Mouse (Mus musculus) lung, embryonic 15.5 days (tissue): ENCODE data around the gene Cope. TPM values are rescaled to one million over a fixed set of nuclear protein-coding genes. Genes with fewer than 3 reads are reported as not detected.

Experiments used
- ATAC-seq: fragments of 200-750 bp; cut with Nextera tagmentation; 2 replicates; pipeline ENCODE4 v1.8.0; 2017; ENCODE audit warnings: moderate number of reproducible peaks, borderline replicate concordance; ENCODE audit not compliant: low FRiP score, low TSS enrichment; ENCODE audit errors: extremely low read depth
- H3K27ac ChIP-seq: fragments of 300-500 bp; sonication (generic); 2 replicates; pipeline ENCODE4 v1.5.1; 2015; ENCODE audit warnings: moderate library complexity, mild to moderate bottlenecking, inconsistent platforms
- H3K27me3 ChIP-seq: fragments of 300-500 bp; sonication (generic); 2 replicates; pipeline ENCODE4 v1.6.1; 2015; ENCODE audit warnings: inconsistent platforms
- H3K36me3 ChIP-seq: fragments of 300-500 bp; sonication (generic); 2 replicates; pipeline ENCODE4 v1.6.1; 2015; ENCODE audit warnings: inconsistent platforms
- H3K4me1 ChIP-seq: fragments of 300-500 bp; sonication (generic); 2 replicates; pipeline ENCODE4 v1.6.1; 2015; ENCODE audit warnings: inconsistent platforms
- H3K4me2 ChIP-seq: fragments of 300-500 bp; sonication (generic); 2 replicates; pipeline ENCODE4 v1.6.1; 2015; ENCODE audit warnings: inconsistent platforms, mild to moderate bottlenecking, moderate library complexity
- H3K4me3 ChIP-seq: fragments of 300-500 bp; sonication (generic); 2 replicates; pipeline ENCODE4 v1.5.1; 2015; ENCODE audit warnings: mild to moderate bottlenecking, inconsistent platforms
- H3K9ac ChIP-seq: fragments of 300-500 bp; sonication (generic); 2 replicates; pipeline ENCODE4 v1.6.1; 2015; ENCODE audit warnings: inconsistent platforms
- H3K9me3 ChIP-seq: fragments of 300-500 bp; sonication (generic); 2 replicates; pipeline ENCODE4 v1.6.1; 2016; ENCODE audit warnings: inconsistent platforms
- WGBS: fragments of 180-500 bp; shearing (Covaris S2); methylation state at CpG from one replicate; pipeline ENCODE4 v1.1.7; 2015; 5-methylcytosine and 5-hydroxymethylcytosine counted together
- polyA plus RNA-seq: library from polyadenylated mRNA; unstranded; fragments of >200 nt; fragmentation: Nextera tagmentation; extraction: Ambion mirVana; gene quantifications from 2 replicates; pipeline ENCODE4 v1.2.1, GENCODE M21; 2015

The Cope gene
- polyA plus RNA-seq, 1 experiment from 2014 or later: 332 TPM

DNA sequence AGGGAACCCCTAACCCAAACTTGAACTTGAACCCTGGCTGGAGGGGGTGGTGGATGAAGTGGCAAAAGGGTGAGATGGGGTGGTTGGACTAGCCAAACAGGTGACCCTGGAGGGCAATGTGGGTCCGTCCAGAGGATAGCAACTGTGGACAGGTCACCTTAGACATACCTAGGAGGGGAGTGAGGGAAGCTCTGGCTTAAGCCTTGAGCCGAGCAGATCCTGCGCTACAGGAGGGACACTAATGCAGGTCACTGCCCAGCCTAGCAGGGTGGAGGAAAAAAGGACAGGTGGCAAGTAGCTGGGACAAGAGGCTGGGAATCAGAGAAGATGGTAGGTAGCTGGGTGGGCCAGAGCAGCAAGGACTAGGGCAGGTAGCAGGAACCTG is 49.7 kb downstream of the Cope start:
- peak overlapping the region; percentile 89 for H3K4me3 ChIP-seq
- no peaks in the 10 kb centered on the region for H3K27me3 ChIP-seq
- ATAC-seq: no peak
- H3K9me3 ChIP-seq: no peaks in the 10 kb centered on the region
- 10% methylated on average over 3 of the region's 3 CpGs for WGBS
- peaks cover 48% of the 10 kb centered on the region for H3K4me1 ChIP-seq
- H3K4me2 ChIP-seq: peak overlapping the region; percentile 95
- H3K27ac ChIP-seq: peak overlapping the region; percentile 94; the same call in 1 of the 2 replicates
- H3K9ac ChIP-seq: peak overlapping the region; percentile 97
- peaks cover 14% of the 10 kb centered on the region for H3K36me3 ChIP-seq

DNA sequence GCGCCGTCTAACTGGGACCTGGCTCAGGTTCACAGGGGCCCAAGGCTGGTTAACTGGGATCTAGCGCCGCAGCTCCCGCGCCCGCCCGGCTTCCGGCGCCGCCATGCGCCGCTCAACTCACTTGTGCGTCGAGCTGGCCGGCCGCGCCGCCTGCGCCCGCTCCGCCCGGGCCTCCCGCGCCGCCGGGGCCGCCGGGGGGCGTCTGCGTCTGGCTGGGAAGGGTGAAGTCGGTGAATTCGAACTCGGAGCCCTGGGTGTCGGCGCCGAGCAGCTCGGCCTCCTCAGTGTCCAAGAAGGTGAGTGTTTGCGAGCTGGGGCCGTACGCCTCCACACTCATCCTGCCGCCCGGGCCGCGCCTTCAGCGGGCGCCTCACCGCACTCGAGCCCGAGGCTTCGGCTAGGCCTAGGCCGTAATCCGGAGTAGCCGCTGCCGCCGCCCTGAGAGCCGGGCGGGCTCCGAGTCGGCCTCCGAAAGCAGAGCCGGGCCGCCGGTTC is 50.4 kb downstream of the Cope start:
- under 1% methylated on average over 64 of the region's 64 CpGs for WGBS
- Histone ChIP-seq H3K4me3 (peak overlapping the region; percentile 89), H3K4me2 (peak overlapping the region; percentile 95), H3K9ac (peak overlapping the region; percentile 97), H3K27ac (peak overlapping the region; percentile 94), H3K9me3 (no peaks in the 10 kb centered on the region), H3K4me1 (peaks cover 47% of the 10 kb centered on the region), H3K36me3 (peaks cover 14% of the 10 kb centered on the region), H3K27me3 (no peaks in the 10 kb centered on the region)
- peak; percentile 47 for ATAC-seq

DNA sequence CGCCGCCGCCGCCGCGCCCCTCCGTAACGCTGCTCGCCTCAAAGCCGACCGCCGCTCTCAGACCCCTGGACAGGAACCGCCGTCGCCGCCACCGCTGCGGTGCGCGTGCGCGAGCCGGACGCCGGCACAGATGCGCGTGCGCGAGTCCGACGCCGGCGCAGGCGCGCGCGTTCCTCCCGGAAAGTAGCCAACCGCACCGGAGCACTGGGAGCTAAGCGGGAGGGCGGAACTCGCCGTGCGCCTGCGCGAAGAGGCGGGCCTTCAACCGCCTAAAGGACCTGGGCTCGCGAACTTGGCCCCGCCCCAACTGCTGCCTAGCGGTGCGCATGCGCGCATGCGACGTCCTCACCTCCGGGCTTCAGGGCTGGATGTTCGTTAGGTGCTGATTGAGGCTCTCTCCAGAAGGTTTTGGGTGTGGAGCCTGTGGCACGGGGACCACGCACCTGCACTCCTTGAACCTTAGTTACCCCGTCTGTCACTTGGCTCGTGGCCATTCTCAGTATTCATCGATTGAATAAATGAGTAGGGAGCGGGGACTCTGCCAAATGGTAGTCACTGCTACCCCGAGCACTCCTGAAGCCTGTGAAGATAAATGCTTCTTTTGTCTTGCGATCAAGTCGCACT is 51.0 kb downstream of the Cope start, which contains the start of gene Upf1:
Gene Upf1, minus strand, starts transcription at position 85 of the 624 bp plus-strand sequence.
- ATAC-seq: peak; percentile 89
- peak within 1 kb of the TSS; percentile 97 for H3K9ac ChIP-seq
- H3K4me1 ChIP-seq: peaks cover 43% of the 10 kb centered on the region
- H3K36me3 ChIP-seq: peaks cover 11% of the 10 kb centered on the region
- peak within 1 kb of the TSS; percentile 95 for H3K4me2 ChIP-seq
- peak within 1 kb of the TSS; percentile 89 for H3K4me3 ChIP-seq
- H3K27me3 ChIP-seq: no peaks in the 10 kb centered on the region
- no peaks in the 10 kb centered on the region for H3K9me3 ChIP-seq
- WGBS: under 1% methylated on average over 57 of the region's 69 CpGs
- H3K27ac ChIP-seq: peak within 1 kb of the TSS; percentile 94

DNA sequence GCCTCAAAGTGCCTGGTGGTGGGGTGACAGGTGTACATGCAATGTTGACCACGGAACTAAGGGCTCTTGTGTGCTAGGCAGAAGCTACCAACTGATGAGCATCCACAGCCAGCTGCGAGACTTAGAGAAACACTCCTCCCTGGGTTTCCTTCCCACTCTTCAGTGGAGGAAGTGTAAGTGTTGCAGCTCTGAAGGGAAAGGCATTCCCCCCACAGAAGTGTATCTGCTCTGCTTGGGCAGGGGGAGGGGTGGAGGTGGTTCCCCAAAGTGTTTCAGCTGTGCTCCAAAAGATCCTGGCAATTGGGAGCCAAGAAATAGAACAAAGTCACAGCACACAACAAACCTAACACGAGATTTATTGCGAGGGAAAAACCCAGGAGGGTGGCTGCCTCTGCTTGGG is 51.7 kb downstream of the Cope start:
- H3K4me2 ChIP-seq: peak overlapping the region; percentile 95
- peak overlapping the region; percentile 59 for H3K27ac ChIP-seq
- WGBS: 58% methylated on average over 4 of the region's 4 CpGs
- peak overlapping the region; percentile 52 for H3K9ac ChIP-seq
- H3K36me3 ChIP-seq: peaks cover 4% of the 10 kb centered on the region
- peak overlapping the region; percentile 89 for H3K4me3 ChIP-seq
- H3K4me1 ChIP-seq: peaks cover 36% of the 10 kb centered on the region
- no peaks in the 10 kb centered on the region for H3K9me3 ChIP-seq
- ATAC-seq: no peak
- no peaks in the 10 kb centered on the region for H3K27me3 ChIP-seq

DNA sequence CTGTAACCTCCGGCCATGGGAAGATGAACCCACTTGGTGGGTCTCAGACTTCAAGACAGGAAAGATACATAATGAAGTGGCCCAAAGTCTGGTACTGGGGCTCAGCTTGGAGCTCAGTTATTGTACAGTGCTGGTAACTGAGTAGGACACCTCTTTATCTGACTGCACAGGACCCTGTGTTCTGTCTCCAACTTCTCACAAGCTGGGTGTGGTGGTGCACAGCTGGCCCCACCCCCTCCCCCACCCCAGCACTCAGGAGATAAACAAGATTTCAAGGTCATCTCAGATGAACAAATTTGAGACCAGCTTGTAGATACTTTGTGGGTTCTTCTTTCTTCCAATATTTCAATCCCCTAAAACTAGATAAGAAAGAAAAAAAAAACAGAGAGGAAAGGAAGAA is 53.8 kb downstream of the Cope start:
- H3K4me2 ChIP-seq: no peak overlapping the region

DNA sequence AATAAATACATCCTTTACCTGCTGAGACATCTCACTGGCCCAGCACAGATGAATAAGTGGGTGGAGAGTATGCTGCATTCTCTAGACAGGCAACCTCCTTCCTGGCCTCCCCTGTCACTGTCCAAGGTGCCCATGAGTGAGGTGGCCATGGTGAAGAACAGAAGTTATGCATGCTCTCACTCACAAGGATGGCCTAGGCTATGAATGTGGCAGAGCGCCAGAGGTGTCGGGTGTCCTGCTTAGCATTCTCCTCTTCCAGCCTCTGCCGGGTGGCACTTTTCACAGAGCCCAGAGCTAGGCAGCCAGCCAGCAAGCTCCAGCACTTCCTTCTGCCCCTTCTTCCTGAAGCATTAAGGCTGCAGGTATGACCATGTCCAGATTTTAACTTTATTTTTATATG is 57.1 kb downstream of the Cope start:
- Histone ChIP-seq H3K4me1 (peaks cover 4% of the 10 kb centered on the region; the same call in 1 of the 2 replicates), H3K4me2 (no peak overlapping the region), H3K9ac (no peak overlapping the region), H3K4me3 (no peak overlapping the region), H3K27ac (no peak overlapping the region), H3K27me3 (0 out of 2 replicates have a peak, but pooled peaks cover 4% of the 10 kb centered on the region), H3K36me3 (no peaks in the 10 kb centered on the region), H3K9me3 (no peaks in the 10 kb centered on the region)
- 16% methylated on average over 3 of the region's 3 CpGs for WGBS
- ATAC-seq: no peak

More for the DNA sequence above, 53.8 kb downstream of the Cope start:
- H3K4me3 ChIP-seq: no peak overlapping the region
- peaks cover 21% of the 10 kb centered on the region for H3K4me1 ChIP-seq
- ATAC-seq: no peak
- no peak overlapping the region for H3K9ac ChIP-seq
- H3K27me3 ChIP-seq: 0 out of 2 replicates have a peak, but pooled peaks cover 4% of the 10 kb centered on the region
- no peaks in the 10 kb centered on the region for H3K9me3 ChIP-seq
- 82% methylated on average over 1 of the region's 1 CpGs for WGBS
- no peak overlapping the region for H3K27ac ChIP-seq
- no peaks in the 10 kb centered on the region for H3K36me3 ChIP-seq

DNA sequence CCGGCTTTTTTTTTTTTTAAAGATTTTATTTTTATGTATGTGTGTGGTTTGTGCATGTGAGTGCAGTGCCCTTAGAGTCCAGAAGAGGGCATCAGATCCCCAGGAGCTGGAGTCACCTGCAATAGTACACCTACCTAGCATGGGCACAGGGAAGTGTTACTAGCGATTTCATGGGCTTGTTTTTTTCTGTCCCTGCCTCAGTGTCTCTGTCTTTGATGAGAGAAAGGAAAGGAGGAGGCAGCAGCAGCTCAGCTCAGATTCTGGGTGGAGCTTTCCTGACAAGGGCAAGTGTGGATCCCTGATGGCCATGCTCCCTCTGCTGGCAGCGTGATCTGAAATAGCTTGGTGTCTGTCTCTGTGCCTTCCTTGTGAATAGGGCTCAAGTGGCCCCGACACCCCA is 58.5 kb downstream of the Cope start:
- Histone ChIP-seq H3K9me3 (no peaks in the 10 kb centered on the region), H3K9ac (no peak overlapping the region), H3K4me1 (0 out of 2 replicates have a peak, but pooled peaks cover 2% of the 10 kb centered on the region), H3K36me3 (no peaks in the 10 kb centered on the region), H3K27ac (no peak overlapping the region), H3K27me3 (0 out of 2 replicates have a peak, but pooled peaks cover 4% of the 10 kb centered on the region), H3K4me3 (no peak overlapping the region), H3K4me2 (no peak overlapping the region)
- WGBS: 50% methylated on average over 4 of the region's 4 CpGs
- no peak for ATAC-seq

DNA sequence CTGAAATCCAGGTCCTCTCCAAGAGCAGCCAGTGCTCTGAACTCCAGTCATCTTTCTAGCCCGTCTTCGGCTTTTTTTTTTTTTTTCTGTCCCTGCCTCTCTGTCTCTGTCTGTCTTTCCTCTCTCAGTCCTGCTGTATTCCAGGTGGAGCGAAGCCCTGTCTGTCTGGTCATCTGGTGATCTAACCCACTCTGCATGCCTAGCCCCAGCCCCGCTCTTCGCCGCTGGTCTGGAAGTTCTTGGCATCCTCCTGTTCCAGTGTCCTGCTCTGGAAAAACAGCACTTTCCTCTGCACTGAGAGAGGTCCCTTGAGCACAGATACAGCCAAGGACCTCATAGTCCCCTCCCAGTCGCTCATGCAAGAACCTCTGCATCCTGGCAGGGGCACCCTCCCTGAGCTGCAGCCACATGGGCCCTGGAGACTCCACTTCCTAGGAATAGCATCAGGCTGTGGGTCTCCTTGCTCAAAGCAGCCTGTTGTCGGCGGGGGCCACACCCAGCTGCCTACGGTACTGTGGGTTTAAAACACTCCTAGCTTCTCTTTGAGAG is 59.2 kb downstream of the Cope start:
- 68% methylated on average over 10 of the region's 10 CpGs for WGBS
- ATAC-seq: no peak
- no peaks in the 10 kb centered on the region for H3K36me3 ChIP-seq
- H3K4me1 ChIP-seq: 0 out of 2 replicates have a peak, but pooled peaks cover 8% of the 10 kb centered on the region
- no peak overlapping the region for H3K4me2 ChIP-seq
- H3K27ac ChIP-seq: no peak overlapping the region
- 0 out of 2 replicates have a peak, but pooled peaks cover 4% of the 10 kb centered on the region for H3K27me3 ChIP-seq
- no peak overlapping the region for H3K4me3 ChIP-seq
- H3K9ac ChIP-seq: no peak overlapping the region
- H3K9me3 ChIP-seq: no peaks in the 10 kb centered on the region

Other genes starting within 250 kb of the Cope start
- gene Tm6sf2, start 229.6 kb upstream of the Cope start, polyA plus RNA-seq: 0.54 TPM in 2 replicates
- not detected in 2 replicates for gene Hapln4, start 219.1 kb upstream of the Cope start, polyA plus RNA-seq
- 0.22 and 0.23 TPM in 2 replicates for gene Ncan, start 181.6 kb upstream of the Cope start, polyA plus RNA-seq
- 30.9 and 32.5 TPM in 2 replicates for gene Nr2c2ap, start 171.2 kb upstream of the Cope start, polyA plus RNA-seq
- 20.3 TPM in 2 replicates for gene Rfxank, start 163.4 kb upstream of the Cope start, polyA plus RNA-seq
- gene Borcs8, start 163.0 kb upstream of the Cope start, polyA plus RNA-seq: 44.9 and 45.7 TPM in 2 replicates
- gene Mef2b, start 162.8 kb upstream of the Cope start, polyA plus RNA-seq: 0.21 and 0.22 TPM in 2 replicates
- 69.7 TPM in 2 replicates for gene Tmem161a, start 130.2 kb upstream of the Cope start, polyA plus RNA-seq
- gene Slc25a42, start 90.2 kb upstream of the Cope start, polyA plus RNA-seq: 3.9 and 4.4 TPM in 2 replicates
- 26.7 and 27.7 TPM in 2 replicates for gene Sugp2, start 68.3 kb upstream of the Cope start, polyA plus RNA-seq
- 24.2 and 30.1 TPM in 2 replicates for gene Armc6, start 68.1 kb upstream of the Cope start, polyA plus RNA-seq
- 70.4 and 73.0 TPM in 2 replicates for gene Homer3, start 19.7 kb upstream of the Cope start, polyA plus RNA-seq
- 46.0 and 48.0 TPM in 2 replicates for gene Ddx49, start within 50 bp of the Cope start, polyA plus RNA-seq
- gene Cers1, start 13.3 kb downstream of the Cope start, polyA plus RNA-seq: 3.1 and 3.3 TPM in 2 replicates
- 1.0 TPM in 2 replicates for gene Gdf1, start 27.3 kb downstream of the Cope start, polyA plus RNA-seq
- 17.3 and 19.6 TPM in 2 replicates for gene Upf1, start 50.8 kb downstream of the Cope start, polyA plus RNA-seq
- 0.46 and 0.70 TPM in 2 replicates for gene Comp, start 71.0 kb downstream of the Cope start, polyA plus RNA-seq
- gene Crtc1, start 137.1 kb downstream of the Cope start, polyA plus RNA-seq: 14.2 and 17.6 TPM in 2 replicates
- 26.2 and 27.1 TPM in 2 replicates for gene Klhl26, start 174.4 kb downstream of the Cope start, polyA plus RNA-seq
- 6.5 and 6.6 TPM in 2 replicates for gene Tmem59l, start 184.8 kb downstream of the Cope start, polyA plus RNA-seq
- gene Crlf1, start 190.6 kb downstream of the Cope start, polyA plus RNA-seq: 181 and 186 TPM in 2 replicates
- gene Rex1bd, start 204.2 kb downstream of the Cope start, polyA plus RNA-seq: 120 and 122 TPM in 2 replicates
- gene Uba52, start 208.3 kb downstream of the Cope start, polyA plus RNA-seq: 909 and 953 TPM in 2 replicates
- 307 and 313 TPM in 2 replicates for gene Fkbp8, start 225.2 kb downstream of the Cope start, polyA plus RNA-seq
- 50.0 and 54.4 TPM in 2 replicates for gene Kxd1, start 225.4 kb downstream of the Cope start, polyA plus RNA-seq
- 17.2 and 17.5 TPM in 2 replicates for gene Ell, start 236.9 kb downstream of the Cope start, polyA plus RNA-seq